Mouse (Mus musculus): ENCODE measurements around the gene Pgm5.

Gene Pgm5

GRCm38 (mm10) chr19:24762473-24763149 lies 99.0 kb downstream of the Pgm5 start:
- DNase-seq: no peak

DNA sequence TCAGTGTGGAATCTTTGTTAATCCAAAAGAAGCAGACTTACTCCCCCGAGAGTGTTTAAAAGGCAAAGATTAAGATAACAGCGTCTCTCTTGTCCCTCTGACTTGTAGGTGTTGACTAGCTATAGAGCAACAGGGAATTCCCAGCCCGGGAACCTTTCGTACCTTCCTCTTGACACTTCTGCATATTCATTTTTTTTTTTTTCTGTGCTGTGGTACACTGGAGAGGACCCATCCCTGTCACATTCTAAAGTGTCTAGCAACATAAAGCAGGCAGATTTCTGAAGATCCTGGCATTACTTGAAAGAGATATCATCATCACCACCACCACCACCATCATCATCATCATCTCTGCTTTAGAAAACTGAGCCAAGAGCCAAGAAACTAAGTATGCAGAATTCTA lies 105.0 kb downstream of the Pgm5 start:
- DNase-seq: no peak

- DNase-seq: no peak
Observed at GRCm38 (mm10) chr19:24754440-24754785, 107.2 kb downstream of the Pgm5 start.

DNA sequence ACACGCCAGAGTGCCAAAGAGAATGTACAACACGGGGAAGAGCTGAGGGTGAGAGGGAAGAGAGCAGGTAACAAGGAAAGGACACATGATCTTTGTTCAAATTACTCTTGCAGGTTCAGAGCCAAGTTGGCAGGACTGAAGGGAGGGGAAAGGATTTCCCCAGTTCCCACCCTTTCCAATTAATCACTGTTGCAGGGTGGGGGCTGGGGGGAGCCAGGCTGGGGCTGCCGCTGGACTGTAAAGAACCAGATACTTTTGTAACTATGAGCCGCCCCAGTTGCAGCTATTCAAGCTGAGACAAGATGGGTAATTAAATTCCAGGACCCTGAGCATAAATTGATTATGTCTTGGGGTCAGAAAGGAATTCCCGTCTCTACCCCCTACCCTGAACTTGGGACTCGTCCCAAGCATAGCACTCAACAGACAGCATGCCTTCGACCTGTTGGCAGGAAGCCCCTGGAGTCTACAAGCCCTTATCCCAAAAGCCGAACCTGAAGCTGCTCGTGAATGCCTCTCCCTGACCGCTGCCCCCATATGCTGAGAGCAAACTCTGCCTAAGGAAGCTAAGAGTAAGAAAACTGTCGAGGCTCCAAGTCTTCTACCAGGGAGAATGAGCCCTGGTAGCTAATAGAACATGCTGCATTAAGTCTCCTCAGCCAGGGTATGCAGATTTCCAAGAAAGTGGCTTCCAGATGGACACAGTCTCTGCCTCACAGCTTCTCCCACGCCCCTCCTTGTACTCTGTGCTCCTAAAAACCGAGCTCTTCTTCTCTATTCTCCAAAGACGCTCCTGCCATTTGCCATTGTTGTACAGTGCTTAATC lies 107.8 kb downstream of the Pgm5 start:
- DNase-seq: no peak

DNA sequence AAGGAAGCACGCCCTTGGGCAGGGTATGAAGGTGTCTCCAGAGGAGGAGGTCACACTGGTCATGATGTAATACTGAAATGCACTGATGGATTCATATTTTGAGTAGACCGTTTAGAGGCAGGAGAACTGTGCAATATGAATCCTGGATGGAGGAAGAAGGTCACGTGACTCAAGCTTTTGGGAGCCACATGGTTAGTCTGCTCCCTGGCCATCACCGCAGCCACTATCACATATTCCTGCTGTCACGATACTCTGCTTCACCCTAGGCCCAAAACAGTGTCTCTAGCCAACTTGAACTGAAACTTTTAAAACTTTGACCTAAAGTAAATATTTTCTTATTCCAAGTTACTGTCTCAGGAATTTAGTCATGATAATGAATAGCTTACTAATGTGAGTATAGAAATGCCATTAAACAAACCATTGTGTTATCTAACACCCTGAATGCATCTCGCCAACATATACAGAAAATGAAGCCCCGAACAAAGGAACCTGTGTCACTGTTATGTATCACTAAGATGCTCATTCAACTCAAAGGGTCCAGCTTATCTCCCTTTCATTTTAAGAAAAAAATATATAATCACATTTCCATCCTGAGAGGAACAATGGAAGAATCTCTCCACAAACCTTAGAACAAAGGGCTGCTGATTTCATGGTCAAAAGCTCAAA lies 108.6 kb downstream of the Pgm5 start:
- DNase-seq: no peak

GRCm38 (mm10) chr19:24746266-24746875 lies 115.3 kb downstream of the Pgm5 start:
- DNase-seq: no peak

- no peak for DNase-seq
Observed at GRCm38 (mm10) chr19:24742606-24743005, 119.0 kb downstream of the Pgm5 start.

- no peak for DNase-seq
Observed at GRCm38 (mm10) chr19:24738786-24739185, 122.9 kb downstream of the Pgm5 start.

DNA sequence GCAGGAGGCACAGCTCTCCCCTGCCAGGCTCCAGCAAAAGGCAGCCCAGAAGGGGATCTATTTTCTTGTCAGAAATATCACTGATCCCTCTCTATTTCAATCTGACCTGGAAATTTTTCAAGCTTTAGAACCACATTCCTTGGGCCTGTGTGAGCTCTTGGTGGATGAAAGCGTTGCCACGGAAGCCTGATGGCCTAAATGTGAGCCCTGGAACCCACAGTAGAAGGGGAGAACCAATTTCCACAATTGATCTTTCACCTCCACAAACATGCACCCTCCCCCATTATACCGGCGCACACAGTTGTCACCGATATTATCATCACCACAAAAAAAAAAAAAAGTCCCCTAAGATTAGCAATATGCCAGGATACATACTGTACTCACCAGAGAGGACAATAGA lies 123.6 kb downstream of the Pgm5 start:
- DNase-seq: no peak

GRCm38 (mm10) chr19:24735484-24736128 lies 126.0 kb downstream of the Pgm5 start:
- no peak for DNase-seq

GRCm38 (mm10) chr19:24730661-24731060 lies 131.0 kb downstream of the Pgm5 start:
- peak; percentile 18 for DNase-seq

DNA sequence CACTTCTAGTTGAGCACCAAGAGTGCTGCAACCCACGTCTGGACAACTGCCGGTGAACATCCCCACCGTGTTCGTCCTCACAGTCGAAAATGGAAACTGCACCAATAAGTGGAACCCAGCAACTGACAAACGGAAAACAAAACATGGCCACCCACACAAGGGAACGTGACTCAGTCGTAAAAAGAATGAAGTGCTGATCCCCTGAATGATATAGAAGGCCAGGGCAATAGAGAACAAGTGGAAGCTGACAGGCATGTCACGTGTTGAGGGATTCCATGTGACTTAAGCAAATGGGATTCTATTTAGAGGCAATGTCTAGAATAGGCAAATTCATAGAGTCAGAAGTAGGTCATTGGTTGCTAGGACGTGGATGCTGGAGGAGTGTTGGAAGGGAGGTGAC lies 137.3 kb downstream of the Pgm5 start:
- no peak for DNase-seq

DNA sequence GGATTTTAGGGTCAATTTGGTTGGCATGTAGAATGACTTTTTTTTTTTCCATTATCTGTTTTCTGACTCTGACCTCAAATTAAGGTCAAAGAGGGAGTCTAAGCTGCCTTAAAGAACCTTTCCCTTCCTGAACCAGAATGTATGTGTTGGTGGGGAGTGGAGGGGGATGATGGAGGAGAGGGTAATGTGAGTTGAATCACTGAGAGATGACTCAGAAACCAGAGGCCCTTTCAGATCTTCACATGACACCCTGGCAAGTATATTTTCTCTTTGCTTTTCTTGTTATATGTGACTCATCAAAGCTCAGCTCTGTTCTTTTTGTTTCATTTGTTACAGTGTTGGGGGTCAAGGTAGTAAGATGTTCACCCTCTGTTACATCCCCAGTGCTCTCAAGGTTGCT lies 141.2 kb downstream of the Pgm5 start:
- no peak for DNase-seq

GRCm38 (mm10) chr19:24719504-24719903 lies 142.2 kb downstream of the Pgm5 start:
- DNase-seq: no peak

DNA sequence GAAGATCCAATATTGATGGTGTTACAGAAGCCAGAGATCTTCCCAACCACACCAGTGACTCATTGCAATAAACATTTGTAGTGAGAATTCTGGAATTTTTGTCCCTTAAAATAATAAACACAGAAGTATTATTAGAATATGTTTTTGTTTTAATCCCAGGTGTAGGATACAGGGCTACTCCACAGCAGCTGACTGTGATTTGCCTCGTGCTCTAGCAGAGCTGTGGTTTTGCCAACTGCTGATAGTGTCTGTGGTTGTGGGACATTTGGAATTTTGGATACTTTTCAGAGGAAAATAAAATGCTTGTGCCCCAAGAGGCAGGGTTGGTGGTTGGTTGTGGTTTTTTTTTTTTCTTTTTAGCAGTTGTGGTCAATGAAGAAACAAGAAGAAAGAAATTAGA lies 143.6 kb downstream of the Pgm5 start:
- DNase-seq: no peak

DNA sequence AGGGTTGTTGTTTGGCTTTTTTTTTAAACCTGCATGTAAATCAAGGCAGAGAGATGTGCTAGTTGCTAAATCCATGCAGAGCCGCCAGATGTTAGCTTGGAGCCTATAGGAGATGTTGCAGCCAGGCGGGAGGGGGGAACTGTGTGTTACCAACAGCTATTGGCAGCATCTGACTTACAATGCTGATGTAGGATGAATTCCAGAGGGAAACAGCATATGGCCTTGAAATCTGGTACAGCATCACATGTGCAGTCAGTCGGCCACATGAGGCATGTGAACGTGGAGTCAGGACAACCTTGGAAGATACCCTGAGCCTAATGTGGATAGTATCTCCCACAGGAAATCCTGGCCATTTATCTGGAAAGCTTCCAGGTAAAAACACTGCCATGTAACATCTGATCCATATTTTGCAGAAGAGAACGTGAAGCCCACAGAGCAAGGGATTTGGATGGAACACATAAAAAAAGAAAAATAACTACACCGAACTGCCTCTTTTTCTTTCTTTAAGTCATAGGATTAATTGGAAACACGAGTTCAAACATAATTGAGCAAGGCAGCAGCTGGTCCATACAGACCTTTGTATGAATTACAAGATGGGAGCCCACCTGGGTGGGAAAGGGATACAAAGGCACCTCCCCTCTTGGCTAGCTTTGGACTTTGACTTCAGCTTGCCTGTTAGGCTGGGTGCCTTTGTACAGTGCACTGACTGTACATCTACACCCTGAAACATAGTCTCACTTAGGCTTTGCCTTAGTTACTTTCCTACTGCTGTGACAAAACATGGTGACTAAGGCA lies 145.2 kb downstream of the Pgm5 start:
- DNase-seq: peak; percentile 23

- DNase-seq: no peak
Observed at GRCm38 (mm10) chr19:24708032-24708431, 153.6 kb downstream of the Pgm5 start.

DNA sequence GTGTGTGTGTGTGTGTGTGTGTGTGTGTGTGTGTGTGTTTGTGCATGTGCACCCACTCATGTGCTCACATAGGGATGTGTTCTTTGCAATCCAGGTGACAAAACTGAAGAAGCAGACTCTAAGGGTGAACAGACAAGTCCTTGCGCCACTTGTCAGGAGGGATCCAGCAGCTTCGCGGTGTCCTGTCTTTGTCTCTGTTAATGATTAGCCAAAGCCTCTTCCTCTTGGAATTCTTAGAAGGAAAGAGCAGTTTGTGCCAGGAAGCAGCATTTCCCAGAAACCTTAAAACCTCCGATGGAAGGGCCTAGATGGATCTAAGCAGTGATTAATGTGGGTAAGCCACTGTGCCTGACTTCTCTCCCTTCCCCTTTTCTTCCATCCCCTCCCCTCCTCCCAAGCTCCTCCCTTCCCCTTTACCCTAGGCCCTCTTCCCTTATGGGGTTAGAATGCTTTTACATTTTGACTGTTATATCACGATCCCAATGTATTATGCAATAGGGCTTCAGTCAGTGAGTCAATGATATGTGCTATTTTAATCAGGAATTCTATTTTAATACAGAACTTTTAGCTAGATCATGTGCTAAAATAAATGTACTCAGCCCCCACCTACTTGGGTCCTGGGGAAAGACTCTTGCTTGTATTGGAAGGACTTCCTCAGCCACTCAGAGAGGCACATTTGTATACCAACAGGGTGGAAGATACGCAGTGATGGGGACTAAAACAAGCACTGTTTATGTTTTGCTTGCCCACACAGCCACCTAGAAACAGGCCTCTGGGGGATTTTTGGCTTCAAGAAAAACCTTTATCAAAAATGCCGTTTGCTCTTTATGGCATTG lies 154.4 kb downstream of the Pgm5 start:
- DNase-seq: no peak

DNA sequence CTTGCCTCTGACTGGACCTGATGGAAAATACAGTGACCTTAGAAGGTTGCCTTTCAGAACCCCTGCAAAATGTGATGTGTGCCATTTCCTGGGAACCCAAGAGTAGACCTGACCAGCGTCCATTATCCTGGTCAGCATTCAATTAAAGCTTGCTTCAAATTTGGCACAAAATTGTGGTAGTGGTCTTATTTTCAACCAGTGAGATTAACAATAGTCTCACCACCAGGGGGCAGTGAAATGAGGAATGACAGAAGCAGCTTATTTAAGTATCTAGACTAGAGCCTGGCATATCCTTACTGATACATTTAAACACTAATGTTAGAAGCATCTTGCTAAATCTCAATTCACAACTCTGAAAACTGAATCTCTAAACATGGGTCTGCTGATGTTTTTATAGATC lies 156.3 kb downstream of the Pgm5 start:
- no peak for DNase-seq

DNA sequence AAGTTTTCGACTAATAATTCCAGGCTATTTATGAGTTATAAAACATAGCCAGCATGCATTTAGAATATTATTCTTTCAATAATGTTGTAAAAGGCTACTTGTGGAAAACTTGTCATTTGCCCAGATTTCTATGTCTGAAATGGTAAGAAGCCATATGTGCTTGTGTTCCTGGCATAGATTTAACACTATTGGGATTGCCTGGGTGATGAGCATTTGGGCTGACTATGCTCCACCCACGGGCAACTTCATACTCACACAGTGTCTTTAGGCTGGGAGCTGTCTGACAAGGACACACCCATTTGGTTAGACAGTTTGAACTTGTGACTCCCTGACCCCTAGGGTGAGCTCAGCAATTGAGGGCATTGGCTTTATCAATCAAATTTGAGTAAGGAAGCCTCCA lies 157.3 kb downstream of the Pgm5 start:
- no peak for DNase-seq

- no peak for DNase-seq
Observed at GRCm38 (mm10) chr19:24703680-24704079, 158.0 kb downstream of the Pgm5 start.

All from right cerebral cortex, postnatal 14 days (tissue).